Mouse (Mus musculus): ENCODE measurements around the gene Slc9c1. TPM values are rescaled to one million over a fixed set of nuclear protein-coding genes. Genes with fewer than 3 reads are reported as not detected.

The Slc9c1 gene
- total RNA-seq, 2 experiments from 2014 or later: not detected

DNA sequence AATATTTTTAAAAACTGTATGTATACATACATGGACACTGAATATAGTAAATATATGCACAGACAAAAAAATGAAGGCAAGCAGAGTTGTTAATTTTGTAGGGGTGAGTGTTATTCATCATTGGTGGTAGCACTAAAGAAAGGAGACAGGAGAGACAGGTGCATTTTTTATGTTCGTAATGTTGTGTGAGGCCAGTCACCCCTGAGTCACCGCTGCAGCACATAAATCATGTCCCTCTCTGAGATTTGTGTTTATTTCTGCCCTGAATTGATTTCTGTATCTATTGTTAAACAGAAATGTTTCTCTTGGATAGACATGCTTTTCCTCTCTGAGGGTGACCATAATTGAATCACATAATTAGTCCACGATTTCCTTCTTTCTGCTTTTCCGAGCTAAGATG, 97.3 kb downstream of the Slc9c1 start:
- no peak for TF ChIP-seq CTCF (IDR thresholded peaks at IDR 0.05)
- intact Hi-C loops (cut with DNase I): no loop called here
- DNase-seq: no peak
- Histone ChIP-seq H3K27ac (no peak overlapping the region), H3K4me3 (no peak overlapping the region)

GRCm38 (mm10) chr16:45635826-45636225, 100.7 kb downstream of the Slc9c1 start:
- no peak for DNase-seq
- Histone ChIP-seq H3K27ac (no peak overlapping the region), H3K4me3 (no peak overlapping the region)
- intact Hi-C loops (cut with DNase I): no loop called here
- TF ChIP-seq CTCF (IDR thresholded peaks at IDR 0.05): no peak

- intact Hi-C loops (cut with DNase I): no loop called here
- TF ChIP-seq CTCF (IDR thresholded peaks at IDR 0.05): no peak
- DNase-seq: no peak
- Histone ChIP-seq H3K27ac (no peak overlapping the region), H3K4me3 (no peak overlapping the region)
Measured at GRCm38 (mm10) chr16:45640070-45640762, 105.1 kb downstream of the Slc9c1 start.

GRCm38 (mm10) chr16:45641301-45641700, 106.2 kb downstream of the Slc9c1 start:
- Histone ChIP-seq H3K27ac (no peak overlapping the region), H3K4me3 (no peak overlapping the region)
- no peak for TF ChIP-seq CTCF (IDR thresholded peaks at IDR 0.05)
- DNase-seq: no peak
- intact Hi-C loops (cut with DNase I): no loop called here

GRCm38 (mm10) chr16:45643944-45644343, 108.8 kb downstream of the Slc9c1 start:
- no peak overlapping the region for H3K4me3 ChIP-seq
- intact Hi-C loops (cut with DNase I): no loop called here
- no peak for DNase-seq
- TF ChIP-seq CTCF (IDR thresholded peaks at IDR 0.05): no peak
- H3K27ac ChIP-seq: no peak overlapping the region

GRCm38 (mm10) chr16:45644380-45644779, 109.3 kb downstream of the Slc9c1 start:
- H3K27ac ChIP-seq: no peak overlapping the region
- intact Hi-C loops (cut with DNase I): no loop called here
- no peak overlapping the region for H3K4me3 ChIP-seq
- TF ChIP-seq CTCF (IDR thresholded peaks at IDR 0.05): no peak
- DNase-seq: peak; percentile 30

- TF ChIP-seq CTCF (IDR thresholded peaks at IDR 0.05): no peak
- intact Hi-C loops (cut with DNase I): no loop called here
- no peak for DNase-seq
- no peak overlapping the region for H3K27ac ChIP-seq
- H3K4me3 ChIP-seq: no peak overlapping the region
Measured at GRCm38 (mm10) chr16:45651497-45651896, 116.4 kb downstream of the Slc9c1 start.

- peak overlapping the region; percentile 56 for H3K4me3 ChIP-seq
Measured at GRCm38 (mm10) chr16:45653009-45653933, 118.2 kb downstream of the Slc9c1 start.

DNA sequence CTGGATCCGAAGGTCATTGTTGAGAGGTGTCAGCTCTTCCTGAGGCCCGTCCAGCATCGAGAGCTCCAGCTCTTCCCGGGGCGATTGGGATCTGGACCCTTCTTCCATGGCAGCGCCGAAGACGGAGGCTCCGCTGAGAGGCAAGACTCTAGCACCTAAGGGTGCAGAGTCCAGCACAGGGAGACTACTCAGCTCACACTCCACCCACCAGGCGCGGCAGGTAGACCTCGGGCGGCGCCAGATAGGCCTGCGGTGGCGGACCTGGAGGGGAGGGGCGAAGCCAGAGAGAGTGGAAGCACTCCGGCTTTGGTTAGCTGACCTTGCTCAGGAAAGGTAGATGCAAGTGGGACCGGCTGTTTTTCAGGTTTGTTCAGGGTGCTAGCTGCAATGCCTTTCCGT, 118.8 kb downstream of the Slc9c1 start, which contains the start of gene BC016579:
Gene BC016579, minus strand, starts transcription at position 135 of the 399 bp plus-strand sequence.
- peak within 1 kb of the TSS; percentile 56 for H3K4me3 ChIP-seq
- no peak for DNase-seq
- TF ChIP-seq CTCF (IDR thresholded peaks at IDR 0.05): no peak
- H3K27ac ChIP-seq: no peak within 1 kb of the TSS
- intact Hi-C loops (cut with DNase I): no loop called here

More at GRCm38 (mm10) chr16:45653009-45653933, 118.2 kb downstream of the Slc9c1 start:
- intact Hi-C loops (cut with DNase I): no loop called here
- DNase-seq: no peak
- no peak for TF ChIP-seq CTCF (IDR thresholded peaks at IDR 0.05)
- no peak overlapping the region for H3K27ac ChIP-seq

- no peak for TF ChIP-seq CTCF (IDR thresholded peaks at IDR 0.05)
- Histone ChIP-seq H3K27ac (no peak overlapping the region), H3K4me3 (no peak overlapping the region)
- DNase-seq: no peak
- intact Hi-C loops (cut with DNase I): no loop called here
Measured at GRCm38 (mm10) chr16:45654465-45654864, 119.4 kb downstream of the Slc9c1 start.

Other genes with a start within 250 kb of the Slc9c1 start
- 10 to 100 TPM; 10.4 to 20.1 TPM for gene Cd200, start 126.3 kb upstream of the Slc9c1 start, total RNA-seq (2021)
- under 1 TPM; 0.08 to 0.23 TPM for gene Gm609, start 42.3 kb upstream of the Slc9c1 start, total RNA-seq (2021)
- not detected for gene Gm17783, start 3.3 kb upstream of the Slc9c1 start, total RNA-seq (2021)
- gene Gcsam, start 75.1 kb downstream of the Slc9c1 start, total RNA-seq (2021): not detected
- gene BC016579, start 118.8 kb downstream of the Slc9c1 start, total RNA-seq (2021): not detected
- not detected for gene Tmprss7, start 158.3 kb downstream of the Slc9c1 start, total RNA-seq (2021)
- gene Tagln3, start 189.3 kb downstream of the Slc9c1 start, total RNA-seq (2021): 1 to 10 TPM in 1 of 2 experiments, under 1 TPM in 1; 0.26 to 1.2 TPM
- 10 to 100 TPM; 11.4 to 13.6 TPM for gene Abhd10, start 207.6 kb downstream of the Slc9c1 start, total RNA-seq (2021)

Measured in gastrocnemius, adult 2 months (tissue).